Mouse (Mus musculus) testis, adult 2 months (tissue): ENCODE data around the gene Smarca4. TPM values are rescaled to one million over a fixed set of nuclear protein-coding genes. Genes with fewer than 3 reads are reported as not detected.
A peak's percentile ranks its signal among the peaks of the same experiment; 100 is the strongest.
"Not testable (repeated sequence)": the region's sequence is repeated elsewhere in the genome, so short reads cannot be mapped to it uniquely, and the experiment has no call there.

Experiments used
- H3K27ac ChIP-seq: fragments of 200-500 bp; 2 replicates; pipeline ENCODE4 v1.5.1; 2012; ENCODE audit warnings: low read depth, low read length; ENCODE audit not compliant: control insufficient read depth, insufficient read depth
- H3K27me3 ChIP-seq: fragments of 200-500 bp; 2 replicates; pipeline ENCODE4 v1.6.1; 2012; ENCODE audit warnings: mild to moderate bottlenecking, low read length, moderate library complexity; ENCODE audit not compliant: control insufficient read depth, insufficient read depth
- H3K36me3 ChIP-seq: fragments of 200-500 bp; 2 replicates; pipeline ENCODE4 v1.6.1; 2012; ENCODE audit warnings: mild to moderate bottlenecking, low read length; ENCODE audit not compliant: control insufficient read depth, insufficient read depth
- H3K4me1 ChIP-seq: fragments of 200-500 bp; 2 replicates; pipeline ENCODE4 v1.6.1; 2012; ENCODE audit warnings: low read length; ENCODE audit not compliant: control insufficient read depth, insufficient read depth
- H3K4me3 ChIP-seq: fragments of 200-500 bp; 2 replicates; pipeline ENCODE4 v1.5.1; 2012; ENCODE audit warnings: low read depth, mild to moderate bottlenecking, low read length, moderate library complexity, mixed read lengths; ENCODE audit not compliant: control insufficient read depth
- CTCF ChIP-seq: fragments of 200-500 bp; IDR thresholded peaks from 2 replicates; pipeline ENCODE4 v1.5.1; 2012; ENCODE audit warnings: low read depth, mild to moderate bottlenecking, inconsistent platforms, low read length, moderate library complexity; ENCODE audit not compliant: control insufficient read depth, insufficient read depth, insufficient replicate concordance
- POLR2A ChIP-seq: fragments of 200-500 bp; IDR thresholded peaks from 2 replicates; pipeline ENCODE4 v1.6.1; 2012; ENCODE audit warnings: low read depth, mild to moderate bottlenecking, inconsistent platforms, low read length, moderate library complexity; ENCODE audit not compliant: control insufficient read depth
- polyA plus RNA-seq: library from polyadenylated mRNA; depleted of rRNA; stranded (reverse); fragments of >200 nt; gene quantifications from 2 replicates; pipeline ENCODE4 v1.2.3, GENCODE M21; 2012

Smarca4 gene
- polyA plus RNA-seq, 1 experiment, result 44.4 TPM

DNA sequence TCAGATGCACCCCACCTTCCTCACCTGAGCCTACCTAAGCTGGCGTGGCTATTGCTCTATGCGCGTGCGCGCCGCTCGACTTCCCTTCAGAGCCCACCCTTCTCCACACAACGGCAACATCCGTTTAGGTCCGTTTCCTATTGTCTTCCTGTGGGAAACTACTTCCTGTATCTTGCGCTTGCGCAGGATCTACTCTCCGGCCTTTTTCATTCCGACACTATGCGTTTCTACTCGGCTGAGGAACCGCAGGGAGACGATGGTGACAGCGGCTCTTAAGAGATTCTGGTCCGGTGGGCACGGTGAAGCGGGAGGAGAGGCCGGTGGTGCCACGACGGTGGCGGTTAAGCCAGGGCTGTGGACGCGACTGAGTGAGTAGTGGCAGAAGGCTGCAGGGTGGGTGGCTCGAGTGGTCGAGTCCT, 23.3 kb upstream of the Smarca4 start, which contains the start of the genes Timm29 and Yipf2:
TSS of gene Timm29 (plus strand) at position 20 of the 419 bp plus-strand sequence.
TSS of gene Yipf2 (minus strand) at position 126 of the 419 bp plus-strand sequence.
- H3K4me3 ChIP-seq, result peak within 1 kb of the TSS; percentile 98
- H3K36me3 ChIP-seq, result peaks cover 4% of the 10 kb centered on the region
- peak; percentile 54; the same call in 1 of the 2 replicates for TF ChIP-seq POLR2A
- TF ChIP-seq CTCF, result 0 out of 2 replicates have a peak, but pooled peaks have one; percentile 11
- no peaks in the 10 kb centered on the region for H3K27me3 ChIP-seq
- peak within 1 kb of the TSS; percentile 95 for H3K27ac ChIP-seq
- H3K4me1 ChIP-seq, result peaks cover 9% of the 10 kb centered on the region

DNA sequence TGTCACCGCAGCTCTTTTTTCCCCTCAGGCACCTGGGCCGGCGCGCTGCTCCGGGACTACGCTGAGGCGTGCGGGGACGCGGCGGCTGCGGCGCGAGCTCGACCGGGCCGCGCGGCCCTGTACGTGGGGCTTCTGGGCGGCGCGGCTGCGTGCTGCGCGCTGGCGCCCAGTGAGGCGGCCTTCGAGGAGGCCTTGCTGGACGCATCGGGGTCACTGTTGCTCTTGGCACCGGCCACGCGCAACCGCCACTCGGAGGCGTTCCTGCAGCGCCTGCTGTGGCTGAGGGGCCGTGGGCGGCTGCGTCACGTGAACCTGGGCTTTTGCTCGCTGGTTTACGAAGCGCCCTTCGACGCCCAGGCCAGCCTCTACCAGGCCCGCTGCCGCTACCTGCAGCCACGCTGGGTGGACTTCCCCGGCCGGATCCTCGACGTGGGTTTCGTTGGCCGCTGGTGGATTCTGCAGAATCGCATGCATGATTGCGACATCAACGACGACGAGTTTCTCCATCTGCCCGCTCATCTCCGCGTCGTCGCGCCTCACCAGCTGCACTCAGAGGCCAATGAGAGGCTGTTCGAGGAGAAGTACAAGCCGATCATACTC, 22.7 kb upstream of the Smarca4 start:
- peak; percentile 8; the same call in 1 of the 2 replicates for TF ChIP-seq POLR2A
- no peak for TF ChIP-seq CTCF
- Histone ChIP-seq H3K4me1 (peaks cover 9% of the 10 kb centered on the region), H3K27ac (peak overlapping the region; percentile 95), H3K4me3 (peak overlapping the region; percentile 98), H3K36me3 (peaks cover 4% of the 10 kb centered on the region; the same call in 1 of the 2 replicates), H3K27me3 (no peaks in the 10 kb centered on the region)

DNA sequence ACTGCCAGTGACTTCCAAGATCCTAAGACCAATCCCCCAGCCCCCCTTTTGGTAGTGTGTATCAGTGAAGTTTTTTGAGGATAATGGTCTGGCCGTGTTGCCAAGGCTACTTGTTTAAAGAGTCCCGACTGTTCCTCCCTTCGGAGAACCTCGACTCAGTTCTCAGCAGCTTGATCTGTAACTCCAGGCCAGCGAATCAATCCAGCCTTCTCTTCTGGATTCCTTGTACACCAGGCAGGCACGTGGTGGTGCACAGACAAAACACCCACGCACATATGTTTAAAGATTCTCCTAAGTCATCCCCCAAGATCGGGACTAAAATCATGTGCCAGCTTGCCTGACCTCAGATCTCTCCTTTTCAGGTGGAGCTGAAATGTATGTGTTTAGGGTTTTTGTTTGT, 21.6 kb upstream of the Smarca4 start:
- H3K4me3 ChIP-seq, result peak overlapping the region; percentile 98

DNA sequence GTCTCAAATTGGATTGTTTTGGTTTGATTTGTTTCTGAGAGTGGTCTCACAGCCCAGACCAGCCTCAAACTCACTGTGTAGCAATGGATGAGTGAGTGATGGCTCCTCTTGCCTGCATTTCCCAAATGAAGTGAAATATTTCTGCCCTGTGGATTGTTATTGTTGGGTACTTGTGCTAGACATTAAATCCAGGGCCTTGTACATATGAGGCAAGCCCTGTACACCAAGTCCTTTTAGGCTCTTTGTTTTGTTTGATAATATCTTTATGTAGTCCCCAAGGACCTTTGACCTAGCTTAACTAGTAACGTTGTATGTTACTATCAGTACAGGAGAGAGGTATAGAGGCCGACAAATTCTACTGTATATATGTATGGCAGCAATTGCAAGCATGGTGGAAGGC, 21.1 kb upstream of the Smarca4 start:
- Histone ChIP-seq H3K4me1 (peaks cover 9% of the 10 kb centered on the region), H3K27ac (no peak overlapping the region), H3K4me3 (peak overlapping the region; percentile 98; the same call in 1 of the 2 replicates), H3K36me3 (peaks cover under 1% of the 10 kb centered on the region; the same call in 1 of the 2 replicates), H3K27me3 (no peaks in the 10 kb centered on the region)
- TF ChIP-seq CTCF (no peak), POLR2A (no peak)

More for the DNA sequence above, 21.6 kb upstream of the Smarca4 start:
- H3K4me1 ChIP-seq, H3K27ac ChIP-seq, H3K27me3 ChIP-seq, H3K36me3 ChIP-seq: not testable (repeated sequence)

DNA sequence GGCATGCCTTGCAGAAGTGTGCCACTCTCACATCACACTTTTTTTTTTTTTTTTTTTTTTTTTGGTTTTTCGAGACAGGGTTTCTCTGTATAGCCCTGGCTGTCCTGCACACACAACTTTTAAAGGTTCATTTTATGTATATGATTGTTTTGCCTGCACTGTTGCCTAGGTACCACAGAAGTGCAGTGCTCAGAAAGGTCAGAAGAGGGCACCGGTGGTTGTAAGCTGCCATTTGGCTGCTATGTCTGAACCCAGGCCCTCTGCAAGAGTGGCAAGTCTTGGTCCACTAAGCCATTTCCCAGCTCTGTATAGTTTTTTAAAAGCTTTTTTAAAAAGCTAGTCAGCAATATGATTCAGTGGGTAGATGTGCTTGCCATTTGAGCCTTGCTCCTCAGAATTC, 17.8 kb upstream of the Smarca4 start:
- H3K4me1 ChIP-seq, result peaks cover 2% of the 10 kb centered on the region

DNA sequence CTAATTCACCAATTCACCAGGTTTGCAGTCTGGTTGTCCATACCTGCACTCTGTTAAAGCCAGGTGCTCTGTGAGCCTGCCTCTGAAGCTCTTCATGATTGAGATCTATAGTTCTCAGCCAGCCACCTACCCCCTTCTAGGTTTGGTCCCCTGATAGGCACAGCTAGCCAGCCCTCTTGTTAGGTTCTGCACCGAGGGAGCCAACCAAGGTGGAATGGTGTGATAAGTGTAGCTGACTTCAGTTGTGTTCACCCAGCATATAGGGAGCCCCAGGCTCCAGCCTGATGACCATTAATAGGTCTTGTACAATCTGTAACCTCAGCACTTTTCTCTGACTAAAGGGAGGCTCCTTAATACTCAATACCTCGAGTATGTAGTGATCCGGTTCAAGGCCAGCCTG, 15.8 kb upstream of the Smarca4 start:
- Histone ChIP-seq H3K27ac (no peak overlapping the region), H3K4me3 (no peak overlapping the region), H3K4me1 (no peaks in the 10 kb centered on the region), H3K27me3 (no peaks in the 10 kb centered on the region), H3K36me3 (no peaks in the 10 kb centered on the region)
- TF ChIP-seq CTCF (no peak), POLR2A (no peak)

More for the DNA sequence above, 17.8 kb upstream of the Smarca4 start:
- no peak for TF ChIP-seq CTCF
- TF ChIP-seq POLR2A, result no peak
- Histone ChIP-seq H3K36me3 (no peaks in the 10 kb centered on the region), H3K27ac (no peak overlapping the region), H3K27me3 (no peaks in the 10 kb centered on the region), H3K4me3 (no peak overlapping the region)

DNA sequence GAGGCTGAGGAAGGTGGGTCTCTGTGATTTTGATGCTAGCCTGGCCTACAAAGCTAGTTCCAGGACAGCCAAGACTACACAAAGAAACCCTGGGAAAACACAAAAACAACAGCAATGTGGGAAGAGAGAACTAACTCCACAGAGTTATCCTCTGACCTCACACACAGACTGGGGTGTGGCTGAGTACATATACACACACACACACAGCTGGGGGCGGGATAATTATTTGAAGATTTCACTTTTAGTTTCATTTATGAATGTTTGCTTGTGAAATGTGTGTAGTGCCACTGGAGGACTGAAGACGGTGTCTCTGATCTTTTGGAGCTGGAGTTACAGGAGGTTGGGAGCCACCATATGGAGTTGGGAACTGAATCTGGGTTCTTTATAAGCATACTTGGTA, 14.9 kb upstream of the Smarca4 start:
- TF ChIP-seq POLR2A, result no peak
- no peak for TF ChIP-seq CTCF

More for the DNA sequence above, 14.9 kb upstream of the Smarca4 start:
- Histone ChIP-seq H3K36me3 (no peaks in the 10 kb centered on the region), H3K4me3 (no peak overlapping the region), H3K4me1 (no peaks in the 10 kb centered on the region), H3K27me3 (no peaks in the 10 kb centered on the region), H3K27ac (no peak overlapping the region)
